Comparison of ENCODE assay signal across 38 mouse cellular contexts in genomic region chr4:115906791-115907190, GRCm38 (mm10). TPM values are rescaled to one million over a fixed set of nuclear protein-coding genes. Genes with fewer than 3 reads are reported as not detected.
"Had no signal": no experiment of that assay in that cellular context is flagged by ENCODE, and none has a peak within 500 bp of the region (broad histone marks: within the 10 kb centered on the region; RNA-seq: fewer than 3 reads in every experiment).

No protein-coding gene starts in this region.

- H3K36me3 ChIP-seq: embryonic facial prominence, embryonic 10.5 days; embryonic facial prominence, embryonic 12.5 days; embryonic facial prominence, embryonic 13.5 days; embryonic facial prominence, embryonic 15.5 days; forebrain, embryonic 10.5 days; forebrain, embryonic 12.5 days; forebrain, embryonic 15.5 days had no signal

- H3K9ac ChIP-seq: embryonic facial prominence, embryonic 12.5 days; embryonic facial prominence, embryonic 13.5 days; embryonic facial prominence, embryonic 15.5 days; forebrain, embryonic 12.5 days; forebrain, embryonic 13.5 days; forebrain, embryonic 15.5 days; forebrain, postnatal 0 days had no signal

- H3K4me3 ChIP-seq: embryonic facial prominence, embryonic 10.5 days; embryonic facial prominence, embryonic 12.5 days; embryonic facial prominence, embryonic 13.5 days; embryonic facial prominence, embryonic 15.5 days; erythroblast, embryonic 14.5 days; forebrain, embryonic 10.5 days; forebrain, embryonic 12.5 days; forebrain, embryonic 13.5 days; forebrain, embryonic 15.5 days; gastrocnemius, adult 2 months; heart, adult 2 months had no signal

- H3K27ac ChIP-seq: embryonic facial prominence, embryonic 10.5 days; embryonic facial prominence, embryonic 12.5 days; embryonic facial prominence, embryonic 13.5 days; embryonic facial prominence, embryonic 15.5 days; forebrain, embryonic 10.5 days; forebrain, embryonic 12.5 days; forebrain, embryonic 13.5 days; forebrain, embryonic 15.5 days; gastrocnemius, adult 2 months; heart, adult 2 months had no signal

- DNase-seq: cerebellum, adult 8-10 months; cerebellum, adult 9-10 months; cerebellum, adult 9-11 months; cerebellum, postnatal 10 days; cerebellum, postnatal 14 days; cerebellum, postnatal 25 days; cerebellum, postnatal 36 days; embryo, embryonic 11 days; forebrain, postnatal 0 days; gastrocnemius, adult 2 months; gastrocnemius, postnatal 10 days; gastrocnemius, postnatal 14 days; gastrocnemius, postnatal 25 days; gastrocnemius, postnatal 36 days; heart, adult 11 months; heart, adult 18-20 months; heart, adult 2 months had no signal

RNA-seq across cellular contexts. Expression of gene 6430628N08Rik, which starts 16.3 kb away (rescaled TPM):
- total RNA-seq: common myeloid progenitor, adult 5-6 weeks; gastrocnemius, adult 18-20 months; gastrocnemius, adult 2 months; gastrocnemius, adult 8-10 months; gastrocnemius, postnatal 10 days; gastrocnemius, postnatal 14 days; gastrocnemius, postnatal 25 days; gastrocnemius, postnatal 36 days; gastrocnemius, postnatal 4 days; granulocyte monocyte progenitor cell, adult 5-6 weeks; heart, adult 18-20 months; heart, adult 2 months; heart, adult 8-10 months had no signal
- polyA plus RNA-seq: cortical plate, adult 2 months; embryonic facial prominence, embryonic 11.5 days; embryonic facial prominence, embryonic 12.5 days; embryonic facial prominence, embryonic 13.5 days; erythroblast, embryonic 14.5 days; forebrain, embryonic 10.5 days; forebrain, embryonic 11.5 days; forebrain, embryonic 12.5 days; forebrain, embryonic 13.5 days; forebrain, embryonic 14.5 days; heart, adult 2 months had no signal

RNA-seq across cellular contexts. Expression of gene Kncn, which starts 22.6 kb away (rescaled TPM):
- total RNA-seq: common myeloid progenitor, adult 5-6 weeks; gastrocnemius, adult 18-20 months; gastrocnemius, adult 2 months; gastrocnemius, adult 8-10 months; gastrocnemius, postnatal 10 days; gastrocnemius, postnatal 14 days; gastrocnemius, postnatal 25 days; gastrocnemius, postnatal 36 days; gastrocnemius, postnatal 4 days; granulocyte monocyte progenitor cell, adult 5-6 weeks; heart, adult 18-20 months; heart, adult 2 months; heart, adult 8-10 months had no signal
- polyA plus RNA-seq: embryonic facial prominence, embryonic 10.5 days; embryonic facial prominence, embryonic 11.5 days; embryonic facial prominence, embryonic 12.5 days; embryonic facial prominence, embryonic 13.5 days; embryonic facial prominence, embryonic 15.5 days; forebrain, embryonic 10.5 days; forebrain, embryonic 11.5 days; forebrain, embryonic 12.5 days; forebrain, embryonic 13.5 days; forebrain, embryonic 14.5 days; forebrain, embryonic 15.5 days; gonadal fat pad, adult 2 months; heart, adult 2 months had no signal

RNA-seq across cellular contexts. Expression of gene Dmbx1, which starts 32.9 kb away (rescaled TPM):
- total RNA-seq: common myeloid progenitor, adult 5-6 weeks; forebrain, postnatal 0 days; gastrocnemius, adult 18-20 months; gastrocnemius, adult 2 months; gastrocnemius, adult 8-10 months; gastrocnemius, postnatal 10 days; gastrocnemius, postnatal 14 days; gastrocnemius, postnatal 25 days; gastrocnemius, postnatal 36 days; gastrocnemius, postnatal 4 days; granulocyte monocyte progenitor cell, adult 5-6 weeks; heart, adult 18-20 months; heart, adult 2 months; heart, adult 8-10 months had no signal
- polyA plus RNA-seq: erythroblast, embryonic 14.5 days; forebrain, embryonic 16.5 days; gonadal fat pad, adult 2 months; heart, adult 2 months had no signal
